32 mouse cellular contexts compared by ENCODE assay signal in genomic region chr3:139005669-139006068, GRCm38 (mm10).
DNase-seq lines count a peak whose midpoint lies in the region; ATAC-seq and TF ChIP-seq lines count a peak whose summit lies in the region.
"Had no signal": no experiment of that assay in that cellular context is flagged by ENCODE, and none has a peak within 500 bp of the region (broad histone marks: within the 10 kb centered on the region; RNA-seq: fewer than 3 reads in every experiment).

No protein-coding gene starts in this region.

- no peak overlapping the region for H3K4me3 ChIP-seq in forebrain, embryonic 12.5 days (replicated peaks)
- H3K4me3 ChIP-seq in forebrain, embryonic 16.5 days (replicated peaks; ENCODE audit: low read length) = no peak overlapping the region
- no peak overlapping the region for H3K4me3 ChIP-seq in forebrain, postnatal 0 days (ENCODE audit: low read depth, low read length)
- no peak overlapping the region for H3K4me3 ChIP-seq in hindbrain, embryonic 11.5 days (ENCODE audit: low read depth, low read length)
- H3K4me3 ChIP-seq: embryonic facial prominence, embryonic 13.5 days; heart, adult 2 months; heart, embryonic 13.5 days; hindbrain, embryonic 15.5 days; left cerebral cortex, adult 2 months; limb, embryonic 15.5 days; liver, embryonic 13.5 days; midbrain, embryonic 15.5 days; neural tube, embryonic 15.5 days; stomach, embryonic 15.5 days had no signal

- ATAC-seq in forebrain, embryonic 12.5 days (ENCODE audit: low FRiP score) = peak; percentile 33; the same call in 1 of the 2 replicates
- ATAC-seq in forebrain, embryonic 16.5 days = no peak
- peak; percentile 32; the same call in 1 of the 2 replicates for ATAC-seq in forebrain, postnatal 0 days
- ATAC-seq in hindbrain, embryonic 11.5 days (ENCODE audit: low FRiP score) = no peak
- ATAC-seq: inflammation-experienced regulatory T-cells, adult 6 months; lung, postnatal 0 days; midbrain, embryonic 15.5 days had no signal

- TF ChIP-seq CTCF in forebrain, postnatal 0 days (IDR thresholded peaks at IDR 0.05; ENCODE audit: low read depth) = no peak

- H3K27me3 ChIP-seq in forebrain, embryonic 12.5 days = no peaks in the 10 kb centered on the region
- H3K27me3 ChIP-seq in forebrain, embryonic 16.5 days (replicated peaks; ENCODE audit: control insufficient read depth, insufficient read depth, low read length) = no peaks in the 10 kb centered on the region
- H3K27me3 ChIP-seq in forebrain, postnatal 0 days (ENCODE audit: insufficient read depth, low read length) = no peaks in the 10 kb centered on the region
- H3K27me3 ChIP-seq in hindbrain, embryonic 11.5 days (ENCODE audit: control insufficient read depth, insufficient read depth, low read length) = no peaks in the 10 kb centered on the region
- H3K27me3 ChIP-seq: embryonic facial prominence, embryonic 13.5 days; heart, embryonic 13.5 days; hindbrain, embryonic 15.5 days; limb, embryonic 15.5 days; liver, embryonic 13.5 days; midbrain, embryonic 15.5 days; neural tube, embryonic 15.5 days; stomach, embryonic 15.5 days had no signal

- H3K4me2 ChIP-seq in forebrain, embryonic 12.5 days = no peak overlapping the region
- no peak overlapping the region for H3K4me2 ChIP-seq in forebrain, embryonic 16.5 days (ENCODE audit: low read length)
- H3K4me2 ChIP-seq in forebrain, postnatal 0 days (ENCODE audit: low read depth) = no peak overlapping the region
- H3K4me2 ChIP-seq in hindbrain, embryonic 11.5 days (replicated peaks; ENCODE audit: low read depth, low read length) = no peak overlapping the region
- H3K4me2 ChIP-seq: embryonic facial prominence, embryonic 13.5 days; heart, embryonic 13.5 days; hindbrain, embryonic 15.5 days; limb, embryonic 15.5 days; liver, embryonic 13.5 days; midbrain, embryonic 15.5 days; neural tube, embryonic 15.5 days; stomach, embryonic 15.5 days had no signal

- 0 out of 2 replicates have a peak, but pooled peaks cover 10% of the 10 kb centered on the region for H3K4me1 ChIP-seq in forebrain, embryonic 12.5 days
- no peaks in the 10 kb centered on the region for H3K4me1 ChIP-seq in forebrain, embryonic 16.5 days (replicated peaks; ENCODE audit: control insufficient read depth, insufficient read depth, low read length)
- H3K4me1 ChIP-seq in forebrain, postnatal 0 days (ENCODE audit: insufficient read depth) = no peaks in the 10 kb centered on the region
- no peaks in the 10 kb centered on the region for H3K4me1 ChIP-seq in hindbrain, embryonic 11.5 days (replicated peaks; ENCODE audit: control insufficient read depth, insufficient read depth, low read length)
- H3K4me1 ChIP-seq: embryonic facial prominence, embryonic 13.5 days; hindbrain, embryonic 15.5 days; limb, embryonic 15.5 days; liver, embryonic 13.5 days; midbrain, embryonic 15.5 days; neural tube, embryonic 15.5 days; stomach, embryonic 15.5 days had no signal

- H3K36me3 ChIP-seq in forebrain, embryonic 12.5 days (replicated peaks) = no peaks in the 10 kb centered on the region
- no peaks in the 10 kb centered on the region for H3K36me3 ChIP-seq in forebrain, embryonic 16.5 days (ENCODE audit: control insufficient read depth, insufficient read depth)
- H3K36me3 ChIP-seq in forebrain, postnatal 0 days (ENCODE audit: insufficient read depth) = no peaks in the 10 kb centered on the region
- no peaks in the 10 kb centered on the region for H3K36me3 ChIP-seq in hindbrain, embryonic 11.5 days (ENCODE audit: control insufficient read depth, insufficient read depth, low read length)
- H3K36me3 ChIP-seq: hindbrain, embryonic 15.5 days; liver, embryonic 13.5 days; midbrain, embryonic 15.5 days; neural tube, embryonic 15.5 days; stomach, embryonic 15.5 days had no signal

- H3K9ac ChIP-seq in forebrain, embryonic 12.5 days = no peak overlapping the region
- H3K9ac ChIP-seq in forebrain, embryonic 16.5 days (replicated peaks; ENCODE audit: low read depth, low read length) = no peak overlapping the region
- no peak overlapping the region for H3K9ac ChIP-seq in forebrain, postnatal 0 days
- no peak overlapping the region for H3K9ac ChIP-seq in hindbrain, embryonic 11.5 days (ENCODE audit: low read depth, low read length)
- H3K9ac ChIP-seq: embryonic facial prominence, embryonic 13.5 days; heart, embryonic 13.5 days; hindbrain, embryonic 15.5 days; limb, embryonic 15.5 days; liver, embryonic 13.5 days; midbrain, embryonic 15.5 days; neural tube, embryonic 15.5 days; stomach, embryonic 15.5 days had no signal

- no peak overlapping the region for H3K27ac ChIP-seq in forebrain, embryonic 12.5 days
- H3K27ac ChIP-seq in forebrain, embryonic 16.5 days (ENCODE audit: low read length) = no peak overlapping the region
- H3K27ac ChIP-seq in forebrain, postnatal 0 days (ENCODE audit: low read depth, low read length) = no peak overlapping the region
- H3K27ac ChIP-seq in hindbrain, embryonic 11.5 days (ENCODE audit: low read depth, low read length) = no peak overlapping the region
- H3K27ac ChIP-seq: embryonic facial prominence, embryonic 13.5 days; heart, adult 2 months; heart, embryonic 13.5 days; hindbrain, embryonic 15.5 days; left cerebral cortex, adult 2 months; limb, embryonic 15.5 days; liver, embryonic 13.5 days; macrophage; midbrain, embryonic 15.5 days; neural tube, embryonic 15.5 days; stomach, embryonic 15.5 days had no signal

- peak; percentile 37 for DNase-seq in thymus, postnatal 0 days (ENCODE audit: low spot score)
- no peak for DNase-seq in thymus, adult 18-20 months
- no peak for DNase-seq in forebrain, postnatal 0 days
- DNase-seq in spleen, postnatal 36 days (ENCODE audit: low spot score in 2 of 2) = no peak
- DNase-seq in gastrocnemius, postnatal 25 days = no peak
- no peak for DNase-seq in hindbrain, embryonic 11.5 days (ENCODE audit: low spot score)
- DNase-seq: adrenal gland, postnatal 14 days; cerebellum, adult 2 months; cerebellum, postnatal 25 days; gastrocnemius, postnatal 14 days; heart, adult 2 months; heart, postnatal 10 days; kidney, adult 11 months; kidney, postnatal 14 days; layer of hippocampus, adult 9-11 months; liver, embryonic 13.5 days; lung, adult 18-20 months; retina, postnatal 1 day; right cerebral cortex, postnatal 14 days had no signal

- no peaks in the 10 kb centered on the region for H3K9me3 ChIP-seq in forebrain, embryonic 12.5 days
- no peaks in the 10 kb centered on the region for H3K9me3 ChIP-seq in forebrain, embryonic 16.5 days (ENCODE audit: control insufficient read depth, low read length)
- H3K9me3 ChIP-seq in forebrain, postnatal 0 days (ENCODE audit: low read length) = no peaks in the 10 kb centered on the region
- H3K9me3 ChIP-seq in hindbrain, embryonic 11.5 days (ENCODE audit: control insufficient read depth, low read length) = no peaks in the 10 kb centered on the region
- H3K9me3 ChIP-seq: embryonic facial prominence, embryonic 13.5 days; heart, embryonic 13.5 days; hindbrain, embryonic 15.5 days; limb, embryonic 15.5 days; liver, embryonic 13.5 days; midbrain, embryonic 15.5 days; neural tube, embryonic 15.5 days; stomach, embryonic 15.5 days had no signal

Comparison
In these comparisons a context has a peak if more than half of its experiments do, and no peak if none do; other contexts are left out.
1. ATAC-seq: peak in forebrain, embryonic 12.5 days (single experiment) and forebrain, postnatal 0 days (single experiment); none in forebrain, embryonic 16.5 days (single experiment) and hindbrain, embryonic 11.5 days (single experiment).